Mouse (Mus musculus) adrenal gland, postnatal 14 days (tissue): ENCODE data around the gene Atp5f1. TPM values are rescaled to one million over a fixed set of nuclear protein-coding genes. Genes with fewer than 3 reads are reported as not detected.
"Not testable (repeated sequence)": the region's sequence is repeated elsewhere in the genome, so short reads cannot be mapped to it uniquely, and the experiment has no call there.

ENCODE experiments used
- DNase-seq: peaks from one replicate; pipeline ENCODE4 v3.0.0; 2021; ENCODE audit warnings: mixed read lengths
- long read RNA-seq, 2 experiments: library from polyadenylated mRNA; stranded (forward); transcript quantifications; one replicate each; pipeline ENCODE4 v2.0.0; 2021
- total RNA-seq: library from RNA; stranded (reverse); gene quantifications from 2 replicates; pipeline ENCODE4 v1.2.3, GENCODE M21; 2021

The Atp5f1 gene
- total RNA-seq = 478 and 481 TPM in 2 replicates
- long read RNA-seq, experiment 1, partial matches to known transcripts = 590 of 608 reads
- long read RNA-seq, experiment 1, other reads (novel, unspliced or antisense) = 17 of 608 reads
- long read RNA-seq, experiment 2, partial matches to known transcripts = 555 of 576 reads
- long read RNA-seq, experiment 2, other reads (novel, unspliced or antisense) = 21 of 576 reads

GRCm38 (mm10) chr3:105959999-105960398 lies at the start of gene Atp5f1:
Gene Atp5f1, minus strand, starts transcription at chr3:105960099.
- DNase-seq = no peak

GRCm38 (mm10) chr3:106003360-106003759 lies 43.5 kb upstream of the Atp5f1 start:
- DNase-seq = not testable (repeated sequence)

- DNase-seq = peak; percentile 23
Observed at GRCm38 (mm10) chr3:106001416-106002370, 41.8 kb upstream of the Atp5f1 start.

GRCm38 (mm10) chr3:106000707-106001375 lies 40.9 kb upstream of the Atp5f1 start:
- DNase-seq = no peak

- DNase-seq = no peak
Observed at GRCm38 (mm10) chr3:105994730-105995129, 34.8 kb upstream of the Atp5f1 start.

- DNase-seq = peak; percentile 63
Observed at GRCm38 (mm10) chr3:105991653-105992283, 31.9 kb upstream of the Atp5f1 start.

- DNase-seq = not testable (repeated sequence)
Observed at GRCm38 (mm10) chr3:105989611-105990010, 29.7 kb upstream of the Atp5f1 start.

GRCm38 (mm10) chr3:105974174-105974573 lies 14.3 kb upstream of the Atp5f1 start:
- no peak for DNase-seq

GRCm38 (mm10) chr3:105973411-105973810 lies 13.5 kb upstream of the Atp5f1 start, which contains the start of gene Ovgp1:
Gene Ovgp1, plus strand, starts transcription at chr3:105973711.
- DNase-seq = no peak

- DNase-seq = no peak
Observed at GRCm38 (mm10) chr3:105971831-105972446, 12.0 kb upstream of the Atp5f1 start.

- DNase-seq = no peak
Observed at GRCm38 (mm10) chr3:105960700-105961099, 801 bp upstream of the Atp5f1 start.

GRCm38 (mm10) chr3:105959585-105959984 lies 314 bp downstream of the Atp5f1 start:
- peak; percentile 63 for DNase-seq

- DNase-seq = peak; percentile 97
Observed at GRCm38 (mm10) chr3:105958974-105959580, 822 bp downstream of the Atp5f1 start, which contains the start of gene Wdr77. Gene Wdr77, plus strand, starts transcription at chr3:105959369.

GRCm38 (mm10) chr3:105958204-105958603 lies 1.7 kb downstream of the Atp5f1 start:
- no peak for DNase-seq

GRCm38 (mm10) chr3:105957235-105957634 lies 2.7 kb downstream of the Atp5f1 start:
- no peak for DNase-seq

GRCm38 (mm10) chr3:105951348-105951747 lies 8.6 kb downstream of the Atp5f1 start:
- DNase-seq = no peak

- no peak for DNase-seq
Observed at GRCm38 (mm10) chr3:105936111-105936510, 23.8 kb downstream of the Atp5f1 start.

GRCm38 (mm10) chr3:105935033-105935432 lies 24.9 kb downstream of the Atp5f1 start:
- DNase-seq = peak; percentile 78

- DNase-seq = no peak
Observed at GRCm38 (mm10) chr3:105933926-105934325, 26.0 kb downstream of the Atp5f1 start.

- DNase-seq = no peak
Observed at GRCm38 (mm10) chr3:105932240-105933071, 27.4 kb downstream of the Atp5f1 start, which contains the start of gene I830077J02Rik. Gene I830077J02Rik, minus strand, starts transcription at chr3:105932664.
